Mouse (Mus musculus) activated CD4-positive, CD25-positive, alpha-beta regulatory T cell, adult 4 months (primary cell): ENCODE measurements around the gene Olfr1448. TPM values are rescaled to one million over a fixed set of nuclear protein-coding genes. Genes with fewer than 3 reads are reported as not detected.
"Not testable (repeated sequence)": the region's sequence is repeated elsewhere in the genome, so short reads cannot be mapped to it uniquely, and the experiment has no call there.

Source experiments
- ATAC-seq: one replicate; pipeline ENCODE4 v1.8.0; 2017
- polyA plus RNA-seq, 2 experiments: library from polyadenylated mRNA; unstranded; fragments of 100-300 nt; shearing (Covaris generic); gene quantifications; one replicate each; pipeline ENCODE4 v1.2.1; 2017

Gene Olfr1448
- not detected for polyA plus RNA-seq

- no peak for ATAC-seq
These were observed at the start of gene Olfr1448 for GRCm38 (mm10) chr19:12924319-12924718. Gene Olfr1448, minus strand, starts transcription at chr19:12924419.

GRCm38 (mm10) chr19:12970082-12970481 lies 45.9 kb upstream of the Olfr1448 start:
- ATAC-seq, result not testable (repeated sequence)

- ATAC-seq, result no peak
These were observed 25.7 kb upstream of the Olfr1448 start, which contains the start of gene Olfr1450 for GRCm38 (mm10) chr19:12949958-12950357. Gene Olfr1450, plus strand, starts transcription at chr19:12950258.

- ATAC-seq, result no peak
These were observed 6.3 kb upstream of the Olfr1448 start, which contains the start of gene Olfr1449 for GRCm38 (mm10) chr19:12930540-12930939. Gene Olfr1449, plus strand, starts transcription at chr19:12930840.

- no peak for ATAC-seq
These were observed 20.6 kb downstream of the Olfr1448 start, which contains the start of gene Olfr1447 for GRCm38 (mm10) chr19:12903643-12904042. Gene Olfr1447, minus strand, starts transcription at chr19:12903743.

GRCm38 (mm10) chr19:12893424-12893823 lies 30.8 kb downstream of the Olfr1448 start, which contains the start of gene Olfr1446:
Gene Olfr1446, minus strand, starts transcription at chr19:12893524.
- ATAC-seq, result no peak

GRCm38 (mm10) chr19:12883555-12883954 lies 40.7 kb downstream of the Olfr1448 start, which contains the start of gene Olfr1445:
Gene Olfr1445, plus strand, starts transcription at chr19:12883855.
- no peak for ATAC-seq

Other genes with a start within 250 kb of the Olfr1448 start
- gene Olfr1443, start 246.3 kb downstream of the Olfr1448 start, polyA plus RNA-seq, result not detected
- not detected for gene Keg1, start 228.6 kb downstream of the Olfr1448 start, polyA plus RNA-seq
- gene Cntf, start 158.8 kb downstream of the Olfr1448 start, polyA plus RNA-seq, result 1 to 10 TPM; 2.1 to 3.0 TPM
- gene Zfp91, start 128.3 kb downstream of the Olfr1448 start, polyA plus RNA-seq, result 10 to 100 TPM; 17.1 to 17.2 TPM
- gene Lpxn, start 128.2 kb downstream of the Olfr1448 start, polyA plus RNA-seq, result 100 to 1,000 TPM; 242 to 258 TPM
- gene Gm5244, start 77.7 kb downstream of the Olfr1448 start, polyA plus RNA-seq, result not detected
- gene Olfr1444, start 67.1 kb downstream of the Olfr1448 start, polyA plus RNA-seq, result under 1 TPM; 0.19 to 0.25 TPM
- gene Olfr1445, start 40.6 kb downstream of the Olfr1448 start, polyA plus RNA-seq, result not detected
- 1 to 10 TPM in 1 of 2 experiments, not detected in 1; 1.1 TPM for gene Olfr1446, start 30.9 kb downstream of the Olfr1448 start, polyA plus RNA-seq
- not detected for gene Olfr1447, start 20.7 kb downstream of the Olfr1448 start, polyA plus RNA-seq
- gene Olfr1449, start 6.4 kb upstream of the Olfr1448 start, polyA plus RNA-seq, result not detected
- gene Olfr1450, start 25.8 kb upstream of the Olfr1448 start, polyA plus RNA-seq, result not detected
- not detected for gene Olfr1451, start 70.6 kb upstream of the Olfr1448 start, polyA plus RNA-seq
- gene Olfr1453, start 103.9 kb upstream of the Olfr1448 start, polyA plus RNA-seq, result not detected
- not detected for gene Olfr1454, start 136.2 kb upstream of the Olfr1448 start, polyA plus RNA-seq
- gene Olfr1457, start 173.5 kb upstream of the Olfr1448 start, polyA plus RNA-seq, result not detected
- gene Olfr1458, start 182.4 kb upstream of the Olfr1448 start, polyA plus RNA-seq, result not detected
- under 1 TPM in 1 of 2 experiments, not detected in 1; 0.11 TPM for gene Olfr1459, start 225.1 kb upstream of the Olfr1448 start, polyA plus RNA-seq
- gene Olfr1461, start 238.6 kb upstream of the Olfr1448 start, polyA plus RNA-seq, result not detected